In genomic region chr16:95466548-95466947, GRCm38 (mm10) we compare ENCODE assay signal across 10 mouse cellular contexts.
A peak's percentile ranks its signal among the peaks of the same experiment; 100 is the strongest.
DNase-seq lines count a peak whose midpoint lies in the region; ATAC-seq and TF ChIP-seq lines count a peak whose summit lies in the region.
"Had no signal": no experiment of that assay in that cellular context is flagged by ENCODE, and none has a peak within 500 bp of the region (broad histone marks: within the 10 kb centered on the region; RNA-seq: fewer than 3 reads in every experiment).

No protein-coding gene starts in this region.

- no peak overlapping the region for H3K9ac ChIP-seq in lung, embryonic 14.5 days
- H3K9ac ChIP-seq in limb, embryonic 14.5 days (ENCODE audit: low read depth, low read length, severe bottlenecking) = no peak overlapping the region

- no peaks in the 10 kb centered on the region for H3K27me3 ChIP-seq in lung, embryonic 14.5 days (ENCODE audit: insufficient read depth, low read length)
- no peaks in the 10 kb centered on the region for H3K27me3 ChIP-seq in limb, embryonic 14.5 days (ENCODE audit: control insufficient read depth, insufficient read depth, low read length)

- DNase-seq in gastrocnemius, adult 2 months = no peak
- no peak for DNase-seq in gastrocnemius, postnatal 36 days
- DNase-seq in lung, embryonic 14.5 days = peak; percentile 89
- DNase-seq in lung, postnatal 25 days (ENCODE audit: low spot score) = no peak
- DNase-seq in ZHBTc4 (ENCODE audit: low read depth, low spot score) = peak; percentile 39
- DNase-seq in limb, embryonic 14.5 days (ENCODE audit: low spot score) = peak; percentile 73
- DNase-seq in thymus, postnatal 0 days (ENCODE audit: low spot score) = no peak
- no peak for DNase-seq in frontal cortex, postnatal 25 days (ENCODE audit: low spot score in 2 of 2)

- no peak overlapping the region for H3K4me2 ChIP-seq in lung, embryonic 14.5 days
- H3K4me2 ChIP-seq in limb, embryonic 14.5 days (replicated peaks; ENCODE audit: low read depth, low read length, severe bottlenecking) = no peak overlapping the region
- H3K4me2 ChIP-seq: heart, embryonic 11.5 days; liver, embryonic 11.5 days had no signal

- 74% methylated on average over 1 of the region's 1 CpGs for WGBS in lung, embryonic 14.5 days
- 90% methylated on average over 1 of the region's 1 CpGs for WGBS in limb, embryonic 14.5 days

- H3K9me3 ChIP-seq in lung, embryonic 14.5 days (ENCODE audit: low read depth, low read length) = no peaks in the 10 kb centered on the region
- no peaks in the 10 kb centered on the region for H3K9me3 ChIP-seq in limb, embryonic 14.5 days (ENCODE audit: control insufficient read depth, low read length)

- H3K4me3 ChIP-seq in gastrocnemius, adult 2 months = no peak overlapping the region
- H3K4me3 ChIP-seq in lung, embryonic 14.5 days (ENCODE audit: low read depth, low read length) = no peak overlapping the region
- no peak overlapping the region for H3K4me3 ChIP-seq in limb, embryonic 14.5 days (replicated peaks; ENCODE audit: low read length)

- H3K4me1 ChIP-seq in lung, embryonic 14.5 days (ENCODE audit: insufficient read depth) = no peaks in the 10 kb centered on the region
- H3K4me1 ChIP-seq in limb, embryonic 14.5 days (ENCODE audit: control insufficient read depth, insufficient read depth, low read length) = peaks cover 40% of the 10 kb centered on the region

- intact Hi-C loops in gastrocnemius, adult 2 months (cut with DNase I) = loop anchor here (5.0 kb wide), 2 partner anchors 106 to 114 kb away; no protein-coding TSS in a partner anchor
- intact Hi-C loops in gastrocnemius, postnatal 36 days (cut with DNase I) = loop anchor here (10.0 kb wide), 1 partner anchor 498 kb away; no protein-coding TSS in a partner anchor

- H3K27ac ChIP-seq in gastrocnemius, adult 2 months = no peak overlapping the region
- no peak overlapping the region for H3K27ac ChIP-seq in lung, embryonic 14.5 days (ENCODE audit: low read depth)
- H3K27ac ChIP-seq in limb, embryonic 14.5 days (replicated peaks; ENCODE audit: low read depth, low read length) = no peak overlapping the region

- peak; percentile 61 for TF ChIP-seq CTCF in gastrocnemius, adult 2 months (IDR thresholded peaks at IDR 0.05)
- TF ChIP-seq CTCF in lung, embryonic 14.5 days (IDR thresholded peaks at IDR 0.05; ENCODE audit: low read depth) = peak; percentile 67

- ATAC-seq in lung, embryonic 14.5 days (ENCODE audit: insufficient read depth) = peak; percentile 57
- peak; percentile 71; the same call in 1 of the 2 replicates for ATAC-seq in limb, embryonic 14.5 days (ENCODE audit: low FRiP score, low read depth)

- no peaks in the 10 kb centered on the region for H3K36me3 ChIP-seq in lung, embryonic 14.5 days (ENCODE audit: insufficient read depth)
- no peaks in the 10 kb centered on the region for H3K36me3 ChIP-seq in limb, embryonic 14.5 days (ENCODE audit: control insufficient read depth, insufficient read depth, low read length)

- TF ChIP-seq POLR2A in limb, embryonic 14.5 days (IDR thresholded peaks at IDR 0.05; ENCODE audit: borderline replicate concordance, extremely low read depth, insufficient read depth, insufficient read length) = no peak

Comparison
In these comparisons a context has a peak if more than half of its experiments do, and no peak if none do; other contexts are left out.
1. DNase-seq: peak in lung, embryonic 14.5 days (single experiment), ZHBTc4 (single experiment) and limb, embryonic 14.5 days (single experiment); none in gastrocnemius, adult 2 months (single experiment), gastrocnemius, postnatal 36 days (0 of 2), lung, postnatal 25 days (single experiment), thymus, postnatal 0 days (single experiment) and frontal cortex, postnatal 25 days (0 of 2).